Mouse (Mus musculus) frontal cortex, adult (tissue): Measurements from ENCODE around the gene Vmn2r82.
"Not testable (repeated sequence)": the region's sequence is repeated elsewhere in the genome, so short reads cannot be mapped to it uniquely, and the experiment has no call there.

Experiments used
- ATAC-seq: cut with Nextera tagmentation; 2 replicates; pipeline ENCODE4 v1.9.2; 2017; ENCODE audit warnings: mild to moderate bottlenecking, moderate library complexity, mixed read lengths; ENCODE audit not compliant: low TSS enrichment

Vmn2r82 gene

GRCm38 (mm10) chr10:79356220-79356619 lies at the start of gene Vmn2r82:
Gene Vmn2r82, plus strand, starts transcription at chr10:79356520.
- not testable (repeated sequence) for ATAC-seq

GRCm38 (mm10) chr10:79322033-79322736 lies 34.1 kb upstream of the Vmn2r82 start:
- not testable (repeated sequence) for ATAC-seq

DNA sequence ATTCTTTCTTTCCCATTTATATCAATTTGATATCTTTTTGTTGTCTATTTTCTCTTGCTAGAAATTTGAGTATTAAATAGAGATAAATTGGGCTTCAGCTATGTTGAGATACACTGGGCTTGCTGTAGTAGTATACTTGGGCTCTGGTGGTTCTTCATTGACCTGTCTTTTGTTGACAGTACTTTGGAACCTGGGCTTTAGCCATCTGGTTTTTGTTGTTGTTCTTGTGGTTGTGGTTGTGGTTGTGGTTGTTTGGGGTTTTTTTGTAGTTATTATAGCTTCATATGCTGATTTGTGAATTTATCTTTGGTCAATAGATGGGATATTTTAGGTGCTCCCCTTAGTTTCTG lies 33.6 kb upstream of the Vmn2r82 start:
- ATAC-seq: no peak

GRCm38 (mm10) chr10:79399946-79400700 lies 43.8 kb downstream of the Vmn2r82 start:
- not testable (repeated sequence) for ATAC-seq

- ATAC-seq: no peak
Observed at GRCm38 (mm10) chr10:79417142-79417771, 60.9 kb downstream of the Vmn2r82 start.

DNA sequence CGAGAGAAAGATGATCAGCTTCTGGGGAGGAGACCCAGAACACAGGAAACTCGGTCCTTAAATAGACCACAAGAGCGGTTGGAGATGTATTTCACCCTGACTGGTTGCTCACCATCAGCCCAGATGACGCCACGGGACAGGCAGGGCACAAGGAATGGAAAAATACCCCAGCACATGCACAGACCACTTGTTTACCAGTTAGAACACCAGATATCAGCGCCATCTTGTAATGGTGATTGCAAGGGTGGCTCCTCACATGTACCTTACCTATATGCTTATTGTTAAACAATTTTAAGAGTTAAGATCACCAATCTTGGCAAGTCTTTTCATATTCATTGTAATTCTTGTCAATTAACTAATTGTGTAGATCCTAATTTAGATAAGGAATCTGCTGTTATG lies 61.5 kb downstream of the Vmn2r82 start:
- not testable (repeated sequence) for ATAC-seq

DNA sequence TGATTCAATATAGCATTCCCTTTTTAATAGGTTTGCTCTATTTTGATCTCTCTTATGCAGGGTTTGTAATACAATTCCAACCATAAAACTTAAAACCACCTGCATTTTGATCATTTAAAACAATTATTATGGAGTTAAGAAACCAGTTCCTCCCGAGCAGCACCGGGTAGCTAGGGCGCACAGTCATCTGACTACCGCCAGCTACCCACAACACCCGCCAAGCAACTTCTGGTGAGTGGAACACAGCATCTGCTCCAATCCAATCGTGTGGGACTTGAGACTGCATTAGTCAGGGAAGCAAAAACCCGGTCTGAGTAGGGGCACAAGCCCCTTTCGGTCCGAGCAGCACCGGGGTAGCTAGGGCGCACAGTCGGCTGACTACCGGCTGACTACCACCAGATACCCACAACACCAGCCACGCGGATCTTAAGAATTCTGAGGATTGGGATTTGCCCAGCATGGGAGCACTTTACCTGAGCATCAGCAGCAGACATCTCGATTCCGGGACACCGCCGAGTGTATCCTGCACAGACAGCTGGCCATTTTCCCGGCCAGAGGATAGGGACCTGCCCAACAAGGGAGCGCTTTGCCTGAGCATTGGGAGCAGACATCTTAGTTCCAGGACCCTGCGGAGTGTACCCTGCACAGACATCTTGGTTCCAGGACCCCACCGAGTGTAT lies 79.0 kb downstream of the Vmn2r82 start:
- not testable (repeated sequence) for ATAC-seq
